Mouse (Mus musculus) G1E (cell line): ENCODE measurements around the gene Crybb3.

Experiments used
- CTCF ChIP-seq: IDR thresholded peaks from 2 replicates; pipeline ENCODE4 v1.5.1; 2012; ENCODE audit warnings: low read depth, low read length, inconsistent platforms, mixed read lengths
- GATA1 ChIP-seq: IDR thresholded peaks from 2 replicates; pipeline ENCODE4 v1.6.1; 2012; ENCODE audit warnings: borderline replicate concordance, low read length, inconsistent platforms, mixed read lengths
- GATA2 ChIP-seq: IDR thresholded peaks from 2 replicates; pipeline ENCODE4 v1.6.1; 2012; ENCODE audit warnings: low read depth, low read length, inconsistent platforms, borderline replicate concordance
- POLR2AphosphoS5 ChIP-seq: IDR thresholded peaks from 2 replicates; pipeline ENCODE4 v1.6.1; 2012; ENCODE audit warnings: low read depth, low read length, inconsistent platforms; ENCODE audit not compliant: insufficient replicate concordance
- TAL1 ChIP-seq: conservative IDR thresholded peaks from 2 replicates; pipeline ENCODE4 v1.6.1; 2012; ENCODE audit warnings: low read depth, low read length, inconsistent platforms, mixed read lengths

- no peak for TF ChIP-seq CTCF
- TF ChIP-seq GATA1 = no peak
- TF ChIP-seq GATA2 = no peak
- no peak for TF ChIP-seq TAL1
- TF ChIP-seq POLR2AphosphoS5 = no peak
Measured at GRCm38 (mm10) chr5:113081020-113081419, 364 bp downstream of the Crybb3 start.
